Mouse (Mus musculus): ENCODE measurements around the gene Hspg2.
"Not testable (repeated sequence)": the region's sequence is repeated elsewhere in the genome, so short reads cannot be mapped to it uniquely, and the experiment has no call there.

Gene Hspg2

DNA sequence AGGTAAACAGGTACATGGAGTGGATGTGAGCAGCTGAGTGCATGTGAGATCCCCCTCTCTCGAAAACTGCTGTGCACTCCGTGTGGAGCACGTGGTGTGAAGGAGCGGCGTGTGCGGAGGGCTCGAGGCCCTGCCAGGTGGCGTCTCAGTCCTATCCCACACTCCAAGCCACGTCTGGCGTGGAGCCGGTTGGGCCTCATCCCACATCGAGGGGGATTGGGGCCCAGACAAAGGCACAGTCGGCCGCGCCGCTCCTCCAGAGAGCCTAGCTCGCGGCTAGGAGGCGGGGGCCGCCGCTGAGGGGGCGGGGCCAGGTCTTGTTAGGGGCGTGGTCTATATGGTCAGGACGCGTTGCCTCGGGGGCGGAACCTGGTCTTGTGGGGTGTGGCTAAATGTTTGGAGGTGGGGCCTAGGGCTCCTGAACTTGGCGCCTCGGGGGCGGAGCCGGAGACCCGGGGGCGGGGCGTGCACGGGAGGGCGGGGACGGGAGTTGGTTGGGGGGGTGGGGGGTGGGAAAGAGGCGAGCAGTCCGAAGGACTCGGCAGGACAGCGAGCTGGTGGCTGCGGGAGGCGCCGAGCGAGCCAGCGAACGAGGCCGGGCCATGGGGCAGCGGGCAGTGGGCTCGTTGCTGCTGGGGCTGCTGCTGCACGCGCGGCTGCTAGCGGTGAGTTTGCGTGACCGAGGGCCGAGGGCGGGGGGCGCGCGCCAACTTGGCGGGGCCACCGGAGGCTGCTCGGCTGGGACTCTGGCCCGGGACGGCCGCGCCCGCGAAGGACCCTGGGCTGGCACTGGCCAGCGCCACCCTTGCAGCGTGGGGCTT, at the start of gene Hspg2:
Gene Hspg2, plus strand, starts transcription at position 510 of the 821 bp plus-strand sequence.
- DNase-seq: peak; percentile 98

DNA sequence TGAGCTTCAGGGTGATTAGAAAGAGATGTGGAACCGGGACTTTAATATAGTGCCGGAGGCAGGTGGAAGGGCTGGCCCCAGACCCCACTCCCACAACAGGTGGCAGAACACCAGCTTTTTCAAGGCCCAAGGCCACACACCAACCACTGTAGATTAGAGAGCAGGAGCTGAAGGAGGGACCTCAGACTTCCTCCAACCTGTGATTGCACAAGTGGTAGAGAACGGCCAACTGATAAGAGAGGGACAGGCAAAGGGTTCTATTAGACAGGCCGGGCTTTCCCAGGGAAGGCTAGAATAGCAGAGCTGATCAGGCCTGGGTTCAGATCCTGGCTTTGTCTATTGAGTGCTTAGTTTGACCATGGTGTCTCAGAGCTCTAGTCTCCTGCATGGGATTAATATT, 38.1 kb upstream of the Hspg2 start, which contains the start of gene Cela3b:
Gene Cela3b, minus strand, starts transcription at position 39 of the 400 bp plus-strand sequence.
- no peak for DNase-seq

DNA sequence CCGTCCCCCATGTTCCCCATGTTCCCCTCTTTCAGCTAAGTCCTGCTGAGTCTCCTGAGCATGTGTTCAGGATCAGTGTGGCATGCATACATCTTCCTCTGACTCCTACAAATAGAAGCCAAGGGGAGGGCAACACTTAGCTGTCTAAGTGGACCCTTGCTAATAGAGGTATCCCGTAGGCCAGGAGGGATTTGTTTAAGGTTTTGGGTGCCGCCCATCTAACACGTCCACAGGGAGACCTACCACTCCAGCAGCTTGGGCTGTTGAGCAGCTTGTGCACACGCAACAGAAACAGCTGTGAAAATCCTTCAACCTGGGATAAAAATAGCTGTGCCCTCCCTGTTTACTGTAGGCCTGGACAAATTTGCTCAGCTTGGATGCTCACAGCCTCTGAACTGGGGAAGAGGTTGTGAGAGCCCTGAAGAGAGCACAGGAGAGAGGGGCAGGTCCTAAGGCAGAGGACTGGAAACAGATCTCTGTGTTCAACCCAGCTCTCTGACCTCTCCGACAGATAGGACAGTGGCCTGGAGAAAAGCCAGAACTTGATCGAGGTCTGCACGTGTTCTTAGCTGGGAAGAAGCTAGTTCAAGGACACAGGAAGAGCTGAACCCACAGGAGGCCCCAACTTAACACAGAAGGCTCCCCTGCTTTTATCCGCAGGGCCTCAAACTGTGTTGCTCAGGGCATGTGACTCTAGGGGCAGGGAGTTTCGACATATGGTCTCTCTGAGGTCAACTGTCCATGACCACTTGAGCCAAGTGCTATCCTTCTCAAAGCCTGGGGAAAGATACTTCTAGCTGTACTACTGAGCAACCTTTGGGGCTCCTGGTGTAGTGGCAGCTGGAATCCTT, 35.6 kb upstream of the Hspg2 start:
- DNase-seq: not testable (repeated sequence)

DNA sequence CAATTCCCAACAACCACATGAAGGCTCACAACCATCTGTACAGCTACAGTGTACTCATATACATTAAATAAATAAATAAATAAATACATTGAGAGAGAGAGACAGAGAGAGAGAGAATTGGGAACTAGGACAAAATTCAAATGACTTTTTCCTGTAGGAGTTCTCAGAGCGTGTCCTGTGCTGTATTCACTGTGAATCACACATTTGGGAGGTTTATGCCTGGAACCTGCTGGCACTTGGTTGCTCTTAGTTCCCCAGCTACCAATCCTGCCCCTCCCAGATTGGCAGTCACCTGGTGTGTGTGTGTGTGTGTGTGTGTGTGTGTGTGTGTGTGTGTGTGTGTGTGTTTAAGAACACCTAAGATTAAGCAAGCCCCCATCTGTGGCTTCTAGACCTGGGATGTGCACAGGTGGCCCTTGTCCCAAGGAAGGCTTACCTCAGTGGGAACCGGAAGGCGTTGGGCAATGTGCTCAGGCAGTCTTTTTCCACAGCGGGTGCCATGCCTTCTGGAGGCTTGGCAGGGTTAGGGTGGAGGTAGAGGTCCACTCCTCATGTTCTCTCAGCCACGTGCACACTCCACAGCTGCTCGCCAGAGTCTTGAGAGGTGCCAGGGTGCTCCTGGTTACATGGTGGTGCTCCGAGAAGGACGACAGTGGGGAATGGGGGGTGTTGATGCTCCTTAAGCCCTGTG, 31.4 kb upstream of the Hspg2 start:
- no peak for DNase-seq

DNA sequence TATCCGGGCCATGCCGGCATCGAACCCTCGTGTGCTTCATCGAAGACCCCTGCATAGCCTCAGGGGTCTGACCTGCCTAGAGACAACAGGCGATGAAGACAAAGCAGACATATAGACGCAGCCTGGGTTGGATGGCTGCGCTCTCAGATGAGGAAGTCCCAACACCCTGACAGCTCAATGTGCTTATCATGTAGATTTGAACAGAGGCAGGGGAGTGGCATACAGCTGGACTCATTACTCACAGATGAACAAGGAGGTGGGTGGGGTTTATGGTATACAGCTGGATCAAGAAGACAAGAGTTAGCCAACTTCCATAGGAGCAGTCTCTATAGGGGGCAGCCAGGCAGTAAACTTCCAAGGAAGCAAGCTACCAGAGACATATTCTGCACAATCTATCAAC, 29.7 kb upstream of the Hspg2 start:
- no peak for DNase-seq

GRCm38 (mm10) chr4:137441332-137441731, 27.2 kb upstream of the Hspg2 start:
- DNase-seq: no peak

GRCm38 (mm10) chr4:137443625-137444024, 24.9 kb upstream of the Hspg2 start:
- DNase-seq: peak; percentile 78

DNA sequence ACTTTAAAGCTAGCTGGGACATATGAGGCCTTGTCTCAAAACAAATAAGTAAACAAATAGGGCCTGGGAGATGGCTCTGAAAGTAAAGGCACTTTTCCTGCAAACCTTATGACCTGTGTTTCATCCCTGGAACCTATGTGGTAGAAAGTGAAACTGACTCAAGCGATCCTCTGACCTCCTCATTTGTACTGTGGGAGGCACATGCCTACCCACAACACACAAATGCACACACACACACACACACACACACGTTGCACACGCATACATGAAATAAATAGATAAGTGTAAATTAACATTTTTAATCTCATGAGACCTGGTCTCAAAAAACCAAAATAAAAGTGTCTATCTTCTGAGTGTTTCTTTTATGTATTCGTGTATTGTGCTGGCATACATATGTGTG, 22.7 kb upstream of the Hspg2 start:
- no peak for DNase-seq

DNA sequence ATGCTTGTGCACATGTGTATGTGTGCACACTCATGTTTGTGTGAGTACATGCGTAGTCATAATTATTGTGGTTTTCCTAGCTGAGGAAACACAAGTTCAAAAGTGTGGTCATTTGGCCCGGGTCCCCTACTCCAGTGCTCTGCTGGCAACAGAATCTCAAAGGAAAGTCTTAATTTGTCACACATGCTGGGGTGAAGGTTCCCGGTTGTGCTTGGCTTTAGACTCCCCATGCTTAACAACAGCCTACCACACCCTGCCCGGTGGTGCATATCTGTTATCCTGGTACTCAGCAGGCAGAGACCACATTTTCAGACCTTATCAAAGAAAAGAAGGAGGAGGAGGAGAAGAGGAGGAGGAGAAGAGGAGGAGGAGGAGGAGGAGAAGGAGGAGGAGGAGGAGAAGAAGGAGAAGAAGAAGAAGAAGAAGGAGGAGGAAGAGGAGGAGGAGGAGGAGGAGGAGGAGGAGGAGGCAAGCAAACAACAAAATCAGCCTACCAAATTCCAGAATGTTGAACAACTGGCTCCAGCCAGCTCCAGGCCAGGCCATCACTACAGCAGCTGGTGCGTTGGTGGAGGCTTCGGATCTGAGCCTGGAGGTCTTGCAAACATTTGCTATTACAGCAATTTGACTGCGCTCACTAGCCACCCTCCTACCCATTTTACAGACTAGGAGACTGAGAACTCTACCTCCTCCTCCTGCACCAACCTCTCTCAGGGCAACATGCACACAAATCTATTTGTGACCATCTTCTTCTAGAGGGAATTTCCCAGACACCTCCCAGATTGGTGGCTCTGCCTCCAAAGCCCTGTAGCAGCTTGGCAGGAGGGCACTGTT, 21.0 kb upstream of the Hspg2 start:
- DNase-seq: no peak

DNA sequence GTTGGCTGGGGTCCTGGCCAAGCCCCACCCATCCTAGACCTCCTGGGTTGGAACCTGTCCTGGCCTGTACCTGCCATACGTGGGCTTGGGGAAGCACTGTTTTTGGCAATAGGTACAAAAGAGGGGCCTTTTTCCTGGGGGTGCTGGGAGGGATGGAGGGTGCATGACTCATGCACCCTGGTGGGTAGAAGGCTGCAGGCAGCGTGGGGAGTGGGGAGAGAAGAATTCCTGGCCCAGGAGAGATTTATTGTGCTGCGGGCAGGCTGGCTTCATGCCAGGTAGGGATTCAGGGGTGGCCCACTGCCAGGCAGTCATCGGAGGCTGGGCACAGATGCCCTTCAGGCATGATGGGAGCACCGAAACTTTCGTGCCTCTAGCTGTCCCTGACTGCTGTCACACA, 20.4 kb upstream of the Hspg2 start:
- DNase-seq: no peak

DNA sequence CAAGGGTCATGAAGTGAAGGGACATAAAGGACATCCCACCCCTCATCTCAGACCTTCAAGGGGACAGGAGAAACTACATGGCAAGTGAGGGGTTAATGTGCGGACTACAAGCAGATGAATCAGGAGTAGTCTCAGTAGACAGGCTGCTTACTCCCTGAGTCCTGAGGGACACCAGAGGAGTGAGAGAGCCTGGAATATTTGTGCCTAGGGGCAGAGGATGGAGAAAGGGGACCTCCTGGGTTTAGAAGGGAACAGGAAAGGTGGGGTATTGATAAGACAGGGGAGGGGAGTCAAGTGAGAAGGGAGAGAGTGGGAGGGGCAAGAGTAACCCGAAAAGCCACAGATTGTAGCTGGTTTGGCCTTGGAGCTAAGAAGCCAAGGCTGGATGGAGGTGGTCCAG, 19.9 kb upstream of the Hspg2 start:
- DNase-seq: no peak

DNA sequence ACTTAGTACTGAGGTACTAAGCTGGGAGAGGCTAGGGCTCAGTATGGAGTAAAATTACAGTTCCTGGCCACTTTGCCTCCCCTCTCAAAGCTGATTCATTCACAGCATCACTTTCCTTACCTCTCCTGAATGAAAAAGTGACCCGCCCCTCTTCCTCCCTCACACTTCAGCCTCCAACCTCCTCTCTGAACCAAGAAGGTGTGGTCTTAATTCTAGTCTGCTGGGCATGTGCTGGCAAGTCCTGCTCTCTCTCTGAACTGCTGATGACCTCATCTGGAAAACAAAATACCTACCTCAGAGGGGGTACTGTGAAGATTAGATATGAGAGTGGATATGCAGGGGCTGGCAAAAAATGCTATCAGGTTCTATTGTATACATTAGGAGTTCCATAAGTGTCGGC, 19.4 kb upstream of the Hspg2 start:
- DNase-seq: no peak

GRCm38 (mm10) chr4:137449715-137450114, 18.9 kb upstream of the Hspg2 start:
- no peak for DNase-seq

DNA sequence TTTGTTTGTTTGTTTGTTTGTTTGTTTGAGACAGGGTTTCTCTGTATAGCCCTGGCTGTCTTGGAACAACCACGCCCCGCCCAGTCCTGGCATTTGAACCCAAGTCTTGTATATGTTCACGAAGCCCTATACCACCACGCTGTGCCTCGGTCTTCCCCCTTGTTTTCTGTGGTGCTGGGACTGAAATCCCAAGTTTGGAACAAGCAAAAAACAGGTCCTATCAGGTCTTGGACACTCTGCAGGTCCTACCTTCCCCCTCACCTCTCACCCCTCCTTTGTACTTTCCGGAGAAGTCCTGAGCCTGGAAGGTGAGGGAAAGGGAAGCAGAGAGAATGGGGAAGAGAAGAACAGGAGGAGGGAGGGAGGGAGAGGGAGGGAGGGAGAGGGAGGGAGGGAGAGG, 16.4 kb upstream of the Hspg2 start:
- DNase-seq: no peak

GRCm38 (mm10) chr4:137453234-137453767, 15.3 kb upstream of the Hspg2 start, which contains the start of gene 1700013G24Rik:
Gene 1700013G24Rik, plus strand, starts transcription at chr4:137453284.
- no peak for DNase-seq

DNA sequence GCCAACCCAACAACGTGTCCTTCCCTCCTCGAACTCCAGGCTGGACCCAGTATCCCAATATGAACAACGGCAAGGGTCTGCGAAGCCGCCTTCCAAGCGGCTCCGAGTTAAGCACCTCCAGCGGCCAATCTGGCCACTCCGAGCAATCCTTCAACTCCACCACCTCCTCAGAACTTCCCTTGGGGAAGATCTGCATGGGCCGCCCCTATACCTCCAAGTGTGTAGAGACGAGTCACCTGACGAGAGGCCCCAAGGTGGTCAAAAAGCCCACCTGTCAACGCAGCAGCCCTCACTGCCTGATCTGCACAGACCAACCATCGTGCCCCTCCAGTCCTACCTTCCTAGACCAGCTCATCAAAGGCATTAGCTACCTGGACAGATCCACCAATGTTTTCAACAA, 14.0 kb upstream of the Hspg2 start:
- no peak for DNase-seq

- DNase-seq: no peak
These were observed 12.0 kb upstream of the Hspg2 start for GRCm38 (mm10) chr4:137456581-137456980.

DNA sequence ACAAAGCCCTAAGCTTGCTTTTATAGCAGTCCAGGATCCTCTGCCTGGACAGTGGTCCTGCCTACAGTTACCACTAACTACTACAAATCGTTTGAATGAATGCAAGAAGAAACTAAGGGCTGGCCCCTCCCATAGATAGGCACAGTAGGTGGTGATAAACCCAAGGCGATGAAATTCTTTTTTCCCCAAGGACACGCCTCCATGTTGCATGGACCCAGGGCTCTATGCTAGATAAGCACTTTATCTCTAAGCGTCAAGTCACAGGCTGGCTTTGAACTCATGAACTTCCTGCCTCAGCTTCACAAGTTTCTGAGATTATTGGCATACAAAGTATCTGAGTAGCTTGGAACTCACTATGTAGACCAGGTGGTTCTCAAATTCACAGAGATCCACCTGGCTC, 11.3 kb upstream of the Hspg2 start:
- no peak for DNase-seq

DNA sequence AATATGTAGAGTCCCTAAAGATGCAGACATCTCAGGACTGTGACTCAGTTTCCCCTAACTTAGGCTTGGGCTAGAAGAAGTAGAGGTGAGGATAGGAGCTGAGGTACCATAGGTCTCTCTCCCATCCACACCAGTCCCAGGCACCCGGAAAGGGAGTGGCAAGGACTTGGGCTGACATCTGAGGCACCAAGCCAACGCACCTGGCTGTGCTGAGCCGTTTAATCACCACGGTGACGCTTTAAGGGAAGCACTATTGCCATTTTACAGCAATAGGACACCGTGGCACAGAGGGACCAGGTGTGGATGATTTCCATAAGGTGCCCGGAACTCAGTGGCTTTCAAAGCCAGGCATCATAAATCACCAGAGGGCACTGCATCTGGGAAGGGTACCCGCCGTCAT, 10.3 kb upstream of the Hspg2 start:
- DNase-seq: no peak

- DNase-seq: peak; percentile 39
These were observed 9.7 kb upstream of the Hspg2 start for GRCm38 (mm10) chr4:137458861-137459260.

GRCm38 (mm10) chr4:137460676-137461075, 7.9 kb upstream of the Hspg2 start:
- no peak for DNase-seq

DNA sequence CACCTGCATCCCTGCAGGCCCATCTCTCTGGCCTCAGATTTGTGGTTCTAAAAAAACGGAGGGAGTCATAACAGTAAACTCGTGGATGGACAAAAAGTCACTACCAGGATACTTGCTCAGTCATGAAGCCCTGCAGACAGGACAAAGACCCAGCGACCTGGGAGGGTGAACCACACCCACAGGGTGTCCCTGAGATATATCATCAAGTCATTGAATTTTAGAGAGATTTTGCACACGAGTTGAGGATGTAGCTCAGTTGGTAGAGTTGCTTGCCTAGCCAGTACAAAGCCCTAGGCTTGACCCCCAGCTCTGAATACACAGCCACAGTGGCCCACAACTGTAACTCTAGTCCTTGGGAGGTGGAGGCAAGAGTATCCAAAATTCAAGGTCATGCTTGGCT, 7.4 kb upstream of the Hspg2 start:
- DNase-seq: no peak
